Mouse (Mus musculus): ENCODE measurements around the gene Nckipsd.

- TF ChIP-seq CTCF (IDR thresholded peaks at IDR 0.05; ENCODE audit: extremely low read depth, insufficient read depth, low read length): no peak
- no peak for TF ChIP-seq POLR2A (IDR thresholded peaks at IDR 0.05; ENCODE audit: extremely low read depth, insufficient read depth, low read length)
These were observed 9.6 kb upstream of the Nckipsd start for GRCm38 (mm10) chr9:108798508-108799075.
